10 mouse cellular contexts compared by ENCODE assay signal in the genomic region with DNA sequence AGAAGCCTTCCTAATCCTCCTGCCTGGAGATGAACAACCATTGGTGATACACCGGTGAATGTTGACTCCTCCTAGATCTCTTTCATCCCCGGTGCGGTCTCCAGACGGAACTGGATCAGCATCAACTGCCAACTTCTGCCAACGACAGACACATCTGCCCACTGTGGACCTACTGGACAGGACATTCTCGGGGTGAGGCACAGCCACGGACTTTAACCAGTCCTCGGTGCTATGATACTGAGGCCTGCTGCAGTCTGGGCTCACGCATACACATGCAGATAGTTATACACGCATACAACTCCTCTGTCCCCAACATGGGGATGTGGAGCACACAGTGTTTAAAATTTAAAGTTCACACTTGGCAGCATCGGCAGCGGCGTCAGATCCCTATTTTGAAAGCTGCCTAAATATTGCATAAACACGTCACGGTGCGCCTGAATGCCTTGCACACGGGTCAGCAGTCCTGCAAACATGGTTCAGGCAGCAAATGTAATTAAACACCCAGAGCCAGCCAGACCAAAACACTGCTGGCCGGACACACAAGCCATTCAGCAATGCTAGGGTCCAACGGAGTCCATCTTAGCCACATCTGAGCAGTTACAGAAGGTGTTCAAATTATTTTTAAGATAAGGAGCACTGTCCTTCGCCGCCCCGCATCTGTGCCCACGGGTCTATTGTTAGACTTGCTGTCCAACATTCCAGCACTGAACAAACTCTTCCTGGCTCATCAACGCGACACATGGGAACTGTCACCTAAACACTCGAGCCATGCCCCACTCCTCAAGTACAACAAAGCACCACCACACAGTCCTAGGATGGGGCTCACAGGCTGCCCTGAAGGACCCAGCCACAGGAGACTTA. TPM values are rescaled to one million over a fixed set of nuclear protein-coding genes. Genes with fewer than 3 reads are reported as not detected.
A peak's percentile ranks its signal among the peaks of the same experiment; 100 is the strongest.
DNase-seq lines count a peak whose midpoint lies in the region; ATAC-seq and TF ChIP-seq lines count a peak whose summit lies in the region.
"Had no signal": no experiment of that assay in that cellular context is flagged by ENCODE, and none has a peak within 500 bp of the region (broad histone marks: within the 10 kb centered on the region; RNA-seq: fewer than 3 reads in every experiment).

No protein-coding gene starts in this region.

- no peak for ATAC-seq in hindbrain, postnatal 0 days
- ATAC-seq in lung, embryonic 16.5 days (ENCODE audit: low read depth) = peak; percentile 35

- H3K4me3 ChIP-seq in hindbrain, embryonic 10.5 days = no peak overlapping the region
- no peak overlapping the region for H3K4me3 ChIP-seq in hindbrain, postnatal 0 days (ENCODE audit: low read length)
- H3K4me3 ChIP-seq in lung, embryonic 16.5 days (ENCODE audit: low read length) = no peak overlapping the region

- H3K27me3 ChIP-seq in hindbrain, embryonic 10.5 days (ENCODE audit: insufficient read depth, poor library complexity, severe bottlenecking) = no peaks in the 10 kb centered on the region
- no peaks in the 10 kb centered on the region for H3K27me3 ChIP-seq in hindbrain, postnatal 0 days (ENCODE audit: insufficient read depth, low read length)
- no peaks in the 10 kb centered on the region for H3K27me3 ChIP-seq in lung, embryonic 16.5 days (ENCODE audit: control insufficient read depth, insufficient read depth, low read depth, low read length)

- no peak for DNase-seq in hindbrain, embryonic 10.5 days (ENCODE audit: low spot score)
- DNase-seq in hindbrain, postnatal 0 days (ENCODE audit: low spot score) = no peak
- no peak for DNase-seq in lung, adult 18-20 months
- DNase-seq in heart, postnatal 10 days = peak; percentile 54 to 55
- peak; percentile 62 for DNase-seq in retina, embryonic 14.5 days (ENCODE audit: low spot score)
- no peak for DNase-seq in urinary bladder, postnatal 25 days (ENCODE audit: low spot score)
- no peak for DNase-seq in left cerebral cortex, postnatal 25 days (ENCODE audit: low spot score in 2 of 2)
- DNase-seq: adrenal gland, adult 8-10 months; thymus, postnatal 14 days had no signal

- WGBS in hindbrain, embryonic 10.5 days = 86% methylated on average over 26 of the region's 26 CpGs
- 68% methylated on average over 26 of the region's 26 CpGs for WGBS in hindbrain, postnatal 0 days
- 39% methylated on average over 26 of the region's 26 CpGs for WGBS in lung, embryonic 16.5 days

- H3K4me2 ChIP-seq in hindbrain, postnatal 0 days (ENCODE audit: low read depth, low read length) = no peak overlapping the region
- H3K4me2 ChIP-seq in lung, embryonic 16.5 days (ENCODE audit: low read depth, low read length) = no peak overlapping the region

- TF ChIP-seq CTCF in hindbrain, postnatal 0 days (IDR thresholded peaks at IDR 0.05; ENCODE audit: low read depth) = no peak

- intact Hi-C loops in heart, postnatal 10 days (cut with DNase I) = no loop called here
- intact Hi-C loops in left cerebral cortex, postnatal 25 days (cut with DNase I) = no loop called here

- H3K36me3 ChIP-seq in hindbrain, embryonic 10.5 days = peaks cover 7% of the 10 kb centered on the region; the same call in 1 of the 2 replicates
- no peaks in the 10 kb centered on the region for H3K36me3 ChIP-seq in hindbrain, postnatal 0 days (ENCODE audit: insufficient read depth, low read length)
- H3K36me3 ChIP-seq in lung, embryonic 16.5 days (ENCODE audit: control insufficient read depth, insufficient read depth, low read length) = no peaks in the 10 kb centered on the region

- H3K27ac ChIP-seq in hindbrain, embryonic 10.5 days = 0 out of 2 replicates have a peak overlapping the region, but pooled peaks have one; percentile 35
- no peak overlapping the region for H3K27ac ChIP-seq in hindbrain, postnatal 0 days
- peak overlapping the region; percentile 83 for H3K27ac ChIP-seq in lung, embryonic 16.5 days (ENCODE audit: low read length)

- no peaks in the 10 kb centered on the region for H3K9me3 ChIP-seq in hindbrain, embryonic 10.5 days
- H3K9me3 ChIP-seq in hindbrain, postnatal 0 days (ENCODE audit: low read length) = no peaks in the 10 kb centered on the region
- no peaks in the 10 kb centered on the region for H3K9me3 ChIP-seq in lung, embryonic 16.5 days (ENCODE audit: control insufficient read depth, low read length)

- peaks cover 12% of the 10 kb centered on the region for H3K4me1 ChIP-seq in hindbrain, embryonic 10.5 days (replicated peaks)
- peaks cover 10% of the 10 kb centered on the region; the same call in 1 of the 2 replicates for H3K4me1 ChIP-seq in hindbrain, postnatal 0 days (ENCODE audit: insufficient read depth, low read length)
- H3K4me1 ChIP-seq in lung, embryonic 16.5 days (replicated peaks; ENCODE audit: control insufficient read depth, insufficient read depth, low read length) = peaks cover 53% of the 10 kb centered on the region

- no peak overlapping the region for H3K9ac ChIP-seq in hindbrain, postnatal 0 days (replicated peaks; ENCODE audit: low read length)
- H3K9ac ChIP-seq in lung, embryonic 16.5 days (ENCODE audit: low read length) = no peak overlapping the region

RNA-seq across cellular contexts. Expression of a gene that starts 44.5 kb away (rescaled TPM):
- polyA plus RNA-seq in hindbrain, embryonic 10.5 days (2016; fragmentation: Nextera tagmentation; extraction: Ambion mirVana) = 13.6 and 15.3 TPM in 2 replicates
- total RNA-seq in hindbrain, postnatal 0 days (2014; rRNA removed) = 21.6 and 48.7 TPM in 2 replicates
- polyA plus RNA-seq in hindbrain, postnatal 0 days (2015; fragmentation: Nextera tagmentation; extraction: Ambion mirVana) = 11.6 and 13.3 TPM in 2 replicates
- 11.7 and 12.6 TPM in 2 replicates for polyA plus RNA-seq in lung, embryonic 16.5 days (2015; fragmentation: Nextera tagmentation; extraction: Ambion mirVana)
- 100 to 1,000 TPM in 1 of 2 experiments, 10 to 100 TPM in 1; 98.7 to 101 TPM for total RNA-seq in heart, postnatal 10 days (2021)
- total RNA-seq in left cerebral cortex, postnatal 25 days (2021) = 10 to 100 TPM; 17.7 to 18.1 TPM

Comparison
In these comparisons a context has a peak if more than half of its experiments do, and no peak if none do; other contexts are left out.
1. DNase-seq: peak in heart, postnatal 10 days (2 of 2) and retina, embryonic 14.5 days (single experiment); none in hindbrain, embryonic 10.5 days (single experiment), hindbrain, postnatal 0 days (single experiment), lung, adult 18-20 months (0 of 2), urinary bladder, postnatal 25 days (single experiment) and left cerebral cortex, postnatal 25 days (0 of 2).